Mouse (Mus musculus) stomach, postnatal 0 days (tissue): ENCODE measurements around the gene Qrfpr.

Source experiments
- CTCF ChIP-seq: IDR thresholded peaks from 2 replicates; pipeline ENCODE4 v1.5.1; 2016; ENCODE audit warnings: antibody characterized with exemption, low read depth, mild to moderate bottlenecking, moderate library complexity
- EP300 ChIP-seq: optimal IDR thresholded peaks from 2 replicates; pipeline ENCODE3; 2016; ENCODE audit warnings: antibody characterized with exemption

DNA sequence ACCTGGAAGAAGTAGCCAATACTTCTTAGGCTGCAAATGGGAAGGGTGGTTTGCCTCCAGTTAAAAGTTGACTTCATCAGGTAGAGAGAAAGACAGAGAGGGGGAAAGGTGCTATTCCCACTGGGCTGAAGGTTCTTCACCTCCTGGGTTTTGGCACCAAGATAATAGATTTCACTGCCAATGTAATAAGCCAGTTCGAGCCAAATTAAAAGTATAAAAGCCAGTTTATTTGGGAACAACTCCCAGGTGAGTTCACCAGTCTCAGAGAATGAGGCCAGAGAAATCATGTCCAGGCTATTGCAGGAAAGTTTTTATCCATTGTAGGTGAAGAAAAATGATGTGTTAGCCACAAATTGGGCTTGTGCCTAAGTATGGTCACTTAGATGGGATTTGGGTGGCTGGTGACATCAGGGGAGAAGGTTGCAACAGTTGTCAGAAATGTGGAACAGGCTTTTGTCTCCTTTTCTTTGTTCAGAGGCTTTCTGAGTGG is 83.9 kb downstream of the Qrfpr start:
- TF ChIP-seq CTCF (no peak), EP300 (no peak)
